Mouse (Mus musculus) common myeloid progenitor, adult 5-6 weeks (primary cell): ENCODE measurements around the gene Oprd1. TPM values are rescaled to one million over a fixed set of nuclear protein-coding genes. Genes with fewer than 3 reads are reported as not detected.

ENCODE experiments used
- ATAC-seq: replicated peaks from 2 replicates; pipeline ENCODE4 v1.8.0; 2016; ENCODE audit warnings: low read depth, mild to moderate bottlenecking, moderate TSS enrichment, inconsistent platforms; ENCODE audit not compliant: poor library complexity, severe bottlenecking
- total RNA-seq: library from RNA; stranded (forward); fragments of 200-1000, 187-1606 nt; gene quantifications from 2 replicates; pipeline ENCODE4 v1.2.3, GENCODE M21; 2017

Oprd1 gene
- total RNA-seq, 1 experiment from 2014 or later, result not detected

DNA sequence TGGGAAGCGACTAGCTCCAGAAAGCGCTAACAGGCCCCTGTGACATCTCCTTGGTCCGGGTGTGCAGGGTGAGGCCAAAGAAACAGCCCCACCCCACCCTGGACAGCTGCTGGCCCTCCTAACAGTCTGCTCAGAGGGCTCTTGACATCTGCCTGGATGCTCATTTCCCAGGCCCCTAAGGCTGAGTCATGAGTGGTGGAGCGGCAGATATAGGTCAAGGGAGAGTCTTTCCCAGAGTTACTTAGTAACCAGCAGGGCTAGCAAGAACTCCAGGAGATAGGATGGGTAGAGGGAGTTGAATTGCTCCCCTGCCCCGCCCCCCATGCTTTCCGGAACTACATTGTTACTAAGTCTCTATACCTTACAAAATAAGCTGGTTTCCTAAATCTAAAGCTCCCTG lies 51.1 kb downstream of the Oprd1 start:
- ATAC-seq, result no peak

DNA sequence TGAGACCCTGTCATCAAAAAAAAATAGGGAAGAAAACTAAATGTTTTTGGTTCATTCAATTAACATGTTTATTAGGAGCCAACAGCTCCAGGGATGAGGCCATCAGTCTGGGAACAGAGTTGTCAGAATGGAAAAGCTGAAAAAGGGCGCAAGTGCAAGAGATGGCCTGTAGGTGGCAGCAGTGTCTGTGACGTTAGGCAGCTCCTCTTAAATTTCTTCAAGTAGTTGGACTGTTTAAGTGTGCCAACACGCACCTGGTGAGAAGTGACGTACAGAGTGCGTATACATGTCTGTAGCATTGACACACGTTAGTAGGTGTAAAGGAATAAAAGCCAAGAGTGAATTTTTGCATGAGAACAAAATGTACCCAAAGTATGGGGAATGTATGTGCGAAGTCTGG lies 55.4 kb downstream of the Oprd1 start:
- ATAC-seq, result peak; percentile 74

DNA sequence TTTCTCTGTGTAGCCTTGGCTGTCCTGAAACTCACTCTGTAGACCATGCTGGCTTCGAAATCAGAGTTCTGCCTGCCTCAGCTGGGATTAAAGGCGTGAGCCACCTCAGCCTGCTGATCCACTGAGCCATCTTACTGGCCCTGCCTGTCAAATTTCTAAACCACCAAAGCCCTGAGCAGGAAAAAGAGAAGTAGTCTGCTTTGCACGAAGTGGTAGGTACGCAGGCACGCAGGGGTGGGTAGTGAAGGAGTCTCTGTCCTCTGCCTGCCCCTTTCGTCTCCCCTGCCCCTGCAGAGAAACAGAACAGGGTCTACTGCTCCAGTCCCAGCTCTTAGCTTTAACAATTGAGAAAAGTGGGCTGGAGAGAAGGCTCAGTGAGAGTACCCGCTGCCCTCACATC lies 59.2 kb downstream of the Oprd1 start:
- ATAC-seq, result peak; percentile 63; the same call in 1 of the 2 replicates

DNA sequence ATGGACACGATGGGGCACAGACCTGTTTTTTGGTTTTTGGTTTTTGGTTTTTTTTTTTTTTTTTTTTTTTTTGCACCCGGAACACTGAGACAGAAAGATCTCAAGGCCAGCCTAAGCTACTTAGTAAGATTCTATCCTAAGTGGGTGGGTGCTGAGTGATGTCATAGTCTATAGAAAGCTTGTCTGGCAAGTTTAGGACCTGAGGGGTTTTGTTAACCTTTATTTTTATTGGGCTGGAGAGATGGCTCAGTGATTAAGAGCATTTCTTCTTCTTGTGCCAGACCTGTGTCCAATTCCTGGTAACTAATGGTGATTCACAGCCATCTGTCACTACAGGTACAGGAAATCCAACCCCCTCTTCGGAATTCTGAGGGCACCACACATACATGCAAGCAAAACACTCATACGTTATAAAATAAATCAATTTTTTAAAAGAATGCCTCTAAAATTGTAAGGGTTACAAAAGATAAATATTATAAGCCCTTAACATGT lies 63.7 kb downstream of the Oprd1 start:
- no peak for ATAC-seq

DNA sequence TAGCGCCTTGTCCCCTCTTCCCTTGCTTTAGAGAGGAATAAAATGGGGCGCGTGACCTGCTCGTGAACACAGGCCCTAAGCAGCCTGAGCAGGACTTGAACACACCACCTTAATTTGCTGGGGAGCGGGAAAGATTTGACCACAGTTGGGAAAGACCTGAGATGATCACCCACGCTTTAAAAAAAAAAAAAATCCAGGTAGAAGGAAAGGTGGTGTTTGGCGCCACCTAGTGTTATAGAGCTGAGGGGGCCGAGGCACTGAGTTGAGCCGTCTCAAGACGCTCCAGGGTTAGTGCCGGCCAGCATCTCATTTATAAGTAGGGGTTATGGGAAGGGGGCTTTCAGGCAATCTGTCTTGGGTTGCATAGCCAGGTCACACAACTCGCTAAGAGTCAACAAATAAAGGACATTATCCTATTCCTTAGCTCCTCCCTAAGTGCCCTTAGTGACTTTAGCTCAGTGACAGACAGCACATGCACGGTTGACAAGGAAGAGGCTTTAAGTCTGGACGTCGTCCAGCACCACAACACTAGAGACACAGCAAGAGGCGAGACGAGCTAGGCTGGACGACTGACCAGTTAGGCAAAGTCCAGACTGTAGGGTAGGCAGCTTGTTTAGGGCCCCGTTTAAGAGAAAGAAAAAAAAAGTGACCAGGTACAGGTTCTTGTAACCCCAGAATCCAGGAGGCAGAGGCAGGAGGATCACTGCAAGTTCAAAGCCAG lies 64.6 kb downstream of the Oprd1 start:
- no peak for ATAC-seq

DNA sequence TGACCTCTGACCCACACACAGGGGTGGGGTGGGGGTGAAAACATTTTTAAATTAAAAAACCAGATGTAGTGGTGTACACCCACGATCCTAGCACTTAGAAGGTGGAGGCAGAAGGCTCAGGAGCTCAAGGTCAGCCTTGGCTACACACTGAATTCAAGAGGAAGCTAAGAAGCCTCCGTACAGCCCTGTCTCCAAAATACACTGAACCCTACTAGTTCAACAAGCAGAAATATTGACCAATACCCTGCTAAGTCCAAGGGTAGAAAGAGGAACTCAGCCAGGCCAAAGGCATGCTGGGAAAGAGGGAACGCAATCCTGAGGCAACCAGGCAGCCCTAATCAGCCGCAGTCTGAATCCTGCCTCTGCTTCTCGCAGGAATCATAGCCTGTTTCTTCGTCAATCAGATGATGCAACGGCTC lies 66.0 kb downstream of the Oprd1 start:
- peak; percentile 14 for ATAC-seq

DNA sequence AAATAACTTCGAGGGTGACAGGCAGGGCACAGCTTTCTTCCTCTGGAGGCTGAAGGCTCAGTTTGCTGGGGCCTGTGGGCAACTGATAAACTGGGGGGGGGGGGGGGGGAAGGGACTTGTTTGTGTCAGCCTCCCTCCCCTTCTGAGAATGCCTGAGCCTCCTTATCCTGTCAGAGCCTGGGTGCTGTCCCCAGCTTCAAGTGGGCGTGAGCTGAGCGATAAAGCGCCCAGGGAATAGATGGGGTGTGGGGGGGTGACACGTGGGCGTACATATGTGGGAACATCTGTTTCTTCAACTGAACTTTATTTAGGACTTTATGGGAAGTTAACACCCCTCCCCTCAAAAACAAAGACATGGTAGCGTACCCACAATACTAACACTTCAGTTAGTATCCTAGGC lies 66.8 kb downstream of the Oprd1 start:
- ATAC-seq, result peak; percentile 27

DNA sequence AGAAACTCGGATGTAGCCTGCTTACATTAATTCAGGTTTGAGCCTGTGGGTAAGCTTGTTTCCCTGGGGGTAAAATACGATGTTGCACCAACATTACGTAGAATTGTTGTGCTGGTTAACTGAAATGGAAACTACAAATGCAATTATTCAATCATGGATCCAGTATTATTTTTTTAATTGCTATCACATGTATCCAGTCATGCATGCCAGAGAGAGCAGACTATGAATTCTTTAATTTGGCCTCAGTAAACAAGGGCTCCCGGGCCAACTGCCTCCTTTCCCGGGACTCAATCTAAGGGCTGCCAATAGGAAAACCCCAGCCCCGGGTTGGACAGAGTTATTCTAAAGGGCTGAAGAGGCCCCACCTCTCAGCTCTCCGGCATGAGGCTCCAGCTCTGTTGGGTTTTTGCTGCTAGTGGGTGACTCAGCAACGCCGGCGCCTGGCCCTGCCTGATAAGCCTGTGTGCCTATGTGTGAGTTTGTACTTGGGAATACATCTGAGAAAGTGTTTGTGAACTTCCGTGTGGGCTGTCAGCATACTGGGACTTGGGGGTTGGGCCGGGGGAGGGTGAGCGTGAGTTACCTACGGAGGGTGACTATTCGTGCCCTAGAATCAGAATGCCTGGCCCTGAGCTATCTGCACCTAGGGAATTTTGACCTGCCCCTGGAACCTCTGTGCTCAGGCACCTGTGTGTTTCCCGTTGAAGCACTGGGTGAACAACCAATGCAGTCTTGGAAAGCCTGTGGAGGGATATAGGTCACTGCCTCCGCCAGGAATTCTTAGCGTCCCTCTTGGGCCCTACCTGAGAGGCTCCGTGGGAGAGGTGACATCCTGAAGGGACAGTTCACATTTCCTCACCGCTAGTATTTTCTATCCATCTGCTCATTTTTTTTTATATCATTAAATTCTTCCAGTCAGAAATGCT lies 67.5 kb downstream of the Oprd1 start:
- peak; percentile 59 for ATAC-seq

DNA sequence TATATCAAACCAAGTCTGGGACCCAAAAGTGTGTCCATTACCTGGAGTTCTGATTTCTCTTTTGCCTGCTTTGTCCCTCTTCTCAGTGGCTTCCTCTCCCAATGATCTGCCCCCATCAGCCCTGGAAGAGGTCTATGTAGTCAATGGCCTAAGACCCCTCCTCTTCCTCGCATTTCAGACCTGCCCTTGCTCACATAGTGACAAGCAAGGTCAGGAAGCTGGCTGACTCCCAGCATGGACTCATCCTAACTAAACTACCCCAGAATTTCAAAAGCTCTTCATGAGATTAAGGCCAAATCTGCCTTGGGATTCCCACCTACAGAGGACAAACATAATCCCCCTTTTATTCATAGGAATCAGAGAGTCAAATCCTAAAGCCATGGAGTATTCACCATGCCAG lies 68.5 kb downstream of the Oprd1 start:
- ATAC-seq, result no peak

DNA sequence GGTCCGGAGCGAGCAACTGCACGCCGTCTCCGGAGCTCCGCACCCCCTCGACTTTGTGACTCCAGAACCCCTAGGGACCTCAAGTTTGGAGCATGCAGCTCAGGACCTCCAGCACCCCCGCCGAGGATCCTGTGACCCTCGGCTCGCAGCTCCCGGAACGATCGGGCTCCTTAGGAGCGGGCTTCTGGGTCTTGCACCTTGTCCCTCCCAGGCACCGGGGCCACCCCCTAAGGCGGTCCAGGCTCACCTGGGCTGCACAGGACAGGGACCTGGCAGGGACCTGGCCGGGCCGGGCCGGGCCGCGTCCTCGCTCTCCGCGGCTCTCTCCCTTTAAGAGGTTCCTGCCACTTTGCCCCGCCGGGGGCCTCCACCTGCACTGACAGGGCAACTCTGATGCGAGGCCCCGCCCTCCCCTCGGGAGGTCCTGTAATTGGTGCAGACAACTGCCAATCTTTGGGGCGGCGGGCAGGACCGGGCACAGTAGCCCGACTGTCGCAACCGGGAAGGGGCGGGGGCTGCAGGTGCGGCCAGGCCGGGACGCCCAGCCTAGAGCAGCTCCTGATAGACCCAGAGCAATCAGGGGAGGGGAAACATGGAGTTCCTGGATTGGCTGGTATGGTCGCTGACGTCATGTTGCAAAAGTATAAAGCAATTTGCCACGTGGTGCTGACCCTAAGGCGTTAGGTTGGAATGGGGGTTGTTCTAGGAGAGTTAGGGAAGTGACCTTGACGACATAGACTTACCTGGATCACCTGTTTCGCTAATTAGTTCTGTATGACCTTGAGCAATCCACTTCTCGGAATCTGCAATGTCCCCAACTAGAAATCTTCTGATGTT lies 69.1 kb downstream of the Oprd1 start, which contains the start of gene Epb41:
Epb41 (minus strand) TSS at position 389 of the 837 bp plus-strand sequence.
- peak; percentile 60 for ATAC-seq

DNA sequence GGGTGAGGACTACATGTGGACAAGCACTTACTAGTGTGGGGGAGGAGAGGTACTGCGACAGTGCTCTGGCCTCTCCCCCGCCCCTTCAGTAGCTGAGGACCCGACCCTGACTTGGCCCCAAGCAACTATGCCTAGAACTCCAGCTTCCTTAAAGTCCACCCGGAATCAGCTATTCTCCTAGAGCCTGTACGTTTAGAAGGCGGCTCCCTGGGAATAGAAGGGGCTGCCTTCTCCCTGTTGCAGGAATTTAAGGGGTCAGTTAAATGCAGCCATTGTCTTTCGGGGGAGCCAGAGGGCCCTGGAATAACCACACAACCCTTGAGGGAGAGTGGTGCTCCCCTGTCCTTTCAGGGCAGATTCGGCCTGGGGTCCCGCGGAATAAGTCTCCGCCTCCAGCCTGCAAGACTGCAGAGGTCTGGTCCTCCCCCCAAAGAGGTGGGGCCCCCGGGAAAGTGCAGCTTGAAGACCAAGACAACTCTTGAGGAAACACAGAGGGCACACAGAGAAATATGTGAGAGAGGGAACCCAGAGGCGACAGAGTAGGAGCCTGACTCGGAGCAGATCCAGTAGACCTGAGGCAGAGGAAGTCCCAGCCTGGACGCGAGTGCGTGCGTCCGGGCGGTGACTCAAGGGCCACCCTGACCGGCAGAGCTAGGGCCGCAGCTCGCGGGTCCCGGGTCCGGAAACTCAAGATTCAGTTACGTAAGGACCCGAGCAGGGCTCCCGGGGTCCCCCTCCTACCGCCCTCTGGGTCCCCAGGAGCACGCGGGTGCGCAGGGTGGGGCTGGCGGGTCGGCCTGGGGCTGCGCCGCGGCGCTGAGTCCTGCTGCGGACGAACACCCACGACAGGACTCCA lies 70.0 kb downstream of the Oprd1 start, which contains the start of gene Gm10300:
Gm10300 (plus strand) TSS at position 621 of the 856 bp plus-strand sequence.
- no peak for ATAC-seq

DNA sequence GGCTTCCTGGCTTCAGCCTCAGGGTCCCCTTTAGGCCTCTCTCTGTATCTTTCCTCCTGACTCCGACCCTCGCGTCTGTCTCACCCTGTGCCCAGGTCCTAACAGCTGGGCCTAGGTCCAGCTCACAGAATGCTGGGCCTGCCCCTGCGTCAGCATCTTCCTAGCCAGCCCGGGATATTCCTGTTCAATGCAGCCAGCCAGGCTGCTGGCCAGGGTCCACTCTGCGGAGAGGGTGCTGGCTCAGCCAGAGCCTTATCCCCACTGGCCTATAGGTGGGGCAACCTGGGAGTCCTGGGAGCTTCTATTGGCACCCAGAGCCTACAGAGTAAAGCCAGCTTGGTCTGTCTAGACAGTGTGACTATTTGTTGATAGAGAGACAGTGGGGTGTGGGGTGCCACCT lies 71.3 kb downstream of the Oprd1 start:
- ATAC-seq, result no peak

DNA sequence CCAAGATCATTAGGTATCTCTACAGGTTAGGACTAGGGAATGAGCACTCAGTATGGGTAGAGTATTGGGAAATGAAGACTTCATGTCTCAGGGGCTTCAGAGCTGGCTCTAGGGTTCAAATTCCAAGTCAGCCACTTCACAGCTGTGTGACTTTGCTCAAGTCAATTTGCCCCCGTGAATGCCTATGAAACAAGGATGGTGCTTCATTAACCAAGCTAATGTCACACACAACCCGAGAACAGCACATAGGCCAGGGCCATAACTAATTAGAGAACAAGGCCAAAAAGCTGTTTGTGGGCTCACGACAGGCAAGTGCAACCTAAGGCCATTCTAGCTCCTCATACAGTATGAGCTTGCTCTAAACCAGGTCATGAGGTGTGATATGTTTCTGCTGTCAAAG lies 72.1 kb downstream of the Oprd1 start:
- ATAC-seq, result no peak

DNA sequence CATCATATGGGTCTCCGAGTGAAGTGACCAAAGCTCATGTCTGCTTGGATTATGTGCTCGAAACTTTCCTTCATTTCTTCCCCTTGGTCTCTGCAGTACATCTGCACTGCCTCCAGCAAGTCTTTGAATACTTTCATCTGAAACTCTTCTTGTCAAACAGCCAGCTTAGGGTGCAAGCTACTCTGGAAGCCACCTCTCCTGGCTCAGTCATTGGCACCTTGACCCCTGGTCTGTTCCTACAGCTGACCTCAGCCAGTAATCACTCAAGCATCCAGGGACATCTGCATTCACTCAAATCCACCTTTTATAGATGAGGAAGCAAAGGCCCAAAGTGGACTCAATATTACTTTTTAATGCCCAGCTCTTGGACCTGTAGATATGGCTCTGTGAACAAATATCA lies 72.6 kb downstream of the Oprd1 start:
- no peak for ATAC-seq

DNA sequence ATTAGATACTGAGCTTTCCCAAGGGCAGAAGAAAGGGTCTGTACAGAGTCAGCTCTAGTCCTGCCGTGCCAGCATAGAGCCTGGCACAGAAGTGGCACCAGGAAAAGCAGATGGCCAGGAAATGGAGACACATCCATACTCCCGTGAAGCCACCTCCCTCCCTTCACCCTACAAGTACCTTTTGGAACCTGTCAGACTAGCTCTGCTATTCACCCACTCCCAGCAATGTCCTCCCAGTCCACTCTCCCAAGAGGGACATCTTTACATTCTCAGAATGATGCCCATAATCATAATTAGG lies 76.4 kb downstream of the Oprd1 start:
- no peak for ATAC-seq

DNA sequence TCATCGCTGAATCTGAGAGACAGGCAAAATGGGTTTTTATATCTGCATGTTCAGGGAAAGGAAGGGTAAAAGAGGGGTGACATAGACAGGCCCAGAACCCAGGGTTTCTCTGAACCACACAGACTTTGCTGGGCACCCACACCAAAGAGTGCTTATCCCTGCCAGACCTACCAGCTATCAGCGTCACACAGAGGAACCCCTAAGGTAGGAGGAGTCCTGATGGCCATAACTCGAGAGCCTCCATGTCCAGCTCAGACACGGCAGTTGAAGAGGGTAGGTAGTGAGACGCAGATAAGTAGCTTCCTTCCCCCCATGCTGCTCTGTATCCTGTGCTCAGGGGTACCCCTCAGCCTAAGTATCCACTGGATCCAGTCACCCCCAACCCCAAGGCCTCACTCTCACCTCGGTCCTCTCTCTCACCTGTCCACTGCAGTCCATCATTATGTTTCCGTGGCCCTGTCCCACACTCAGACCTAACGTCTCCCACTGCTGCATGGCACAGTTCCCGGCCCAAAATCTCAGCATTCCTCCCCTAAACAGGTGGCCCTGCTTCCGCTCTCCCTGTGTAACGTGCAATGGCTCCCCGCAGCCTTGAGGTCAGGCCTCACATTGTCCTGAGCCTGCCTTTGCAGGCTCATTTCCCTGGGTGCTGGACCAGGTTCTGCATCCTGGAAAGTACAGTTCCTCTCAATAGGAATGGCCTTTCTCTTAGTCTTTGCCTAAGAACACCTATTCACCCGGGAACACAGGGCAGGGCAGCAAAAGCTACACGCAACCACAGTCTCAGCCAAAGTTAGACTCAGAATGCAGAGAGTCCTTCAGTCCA lies 77.0 kb downstream of the Oprd1 start:
- ATAC-seq, result peak; percentile 59; the same call in 1 of the 2 replicates

DNA sequence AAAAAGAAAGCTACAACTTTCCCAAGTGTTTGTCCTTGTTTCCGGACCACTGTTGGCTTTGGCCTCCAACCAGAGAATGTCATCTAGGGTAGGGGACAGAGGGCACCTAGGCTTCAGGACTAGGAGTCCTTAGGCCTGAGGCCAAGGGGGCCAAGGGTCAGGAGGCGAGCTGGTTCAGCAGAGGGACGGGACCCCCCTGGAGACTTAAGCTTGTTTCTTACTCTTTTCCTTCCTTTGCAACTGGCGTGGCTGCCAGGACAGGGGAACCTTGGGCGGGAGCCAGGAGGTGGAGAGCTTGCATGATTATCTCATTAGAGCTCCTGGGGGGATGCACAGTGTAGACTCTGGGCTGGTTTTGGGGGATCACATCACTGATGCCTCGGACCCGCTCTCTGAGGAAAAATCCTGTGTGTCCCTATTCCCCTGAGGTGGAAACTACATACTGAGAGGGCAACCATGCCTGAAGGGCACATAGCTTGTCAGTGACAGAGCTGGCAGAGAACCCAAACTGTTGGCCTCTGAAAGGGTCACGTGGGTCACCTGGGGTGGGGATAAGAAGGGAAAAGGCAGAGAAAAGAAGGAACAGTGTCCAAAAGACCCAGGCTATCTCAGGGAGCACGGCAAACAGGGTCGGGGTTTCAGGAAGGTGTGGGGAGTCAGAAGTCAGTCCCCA lies 78.0 kb downstream of the Oprd1 start:
- ATAC-seq, result no peak

DNA sequence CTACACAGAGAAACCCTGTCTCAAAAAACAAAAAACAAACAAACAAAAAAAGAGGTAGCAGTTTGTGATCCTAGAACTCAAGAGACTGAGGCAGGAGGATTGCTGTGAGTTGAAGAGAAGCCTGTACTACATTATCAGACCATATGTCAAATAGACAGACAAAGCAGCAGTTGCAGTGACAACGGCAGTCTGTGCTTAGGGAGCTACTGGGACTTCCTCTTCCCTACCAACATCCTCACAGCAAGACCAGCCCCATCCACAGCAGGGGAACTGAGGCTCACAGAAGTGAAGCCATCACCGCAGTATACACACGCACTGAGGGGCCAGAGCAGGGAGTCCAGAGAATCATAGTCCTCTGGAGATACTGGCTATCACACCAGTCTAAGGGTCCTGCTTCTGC lies 78.7 kb downstream of the Oprd1 start:
- peak; percentile 59 for ATAC-seq
